Mouse (Mus musculus): ENCODE data around the gene Vinac1.

GRCm38 (mm10) chr2:129066326-129066725, 18.4 kb upstream of the Vinac1 start:
- no peak for TF ChIP-seq CTCF (IDR thresholded peaks at IDR 0.05; ENCODE audit: low read depth, low read length)
- no peak for TF ChIP-seq POLR2A (IDR thresholded peaks at IDR 0.05; ENCODE audit: extremely low read depth, insufficient read depth, low read length)
